Mouse (Mus musculus) lung, embryonic 14.5 days (tissue): ENCODE data around the gene Pot1a. TPM values are rescaled to one million over a fixed set of nuclear protein-coding genes. Genes with fewer than 3 reads are reported as not detected.

ENCODE experiments used
- ATAC-seq: fragments of 200-750 bp; cut with Nextera tagmentation; 2 replicates; pipeline ENCODE4 v1.8.0; 2017; ENCODE audit warnings: mild to moderate bottlenecking, moderate TSS enrichment, moderate library complexity; ENCODE audit not compliant: insufficient read depth
- DNase-seq: peaks from one replicate; pipeline ENCODE4 v3.0.0-alpha.2; 2015
- H3K27ac ChIP-seq: fragments of 300-500 bp; sonication (generic); 2 replicates; pipeline ENCODE4 v1.5.1; 2014; ENCODE audit warnings: low read depth, mild to moderate bottlenecking, moderate library complexity
- H3K27me3 ChIP-seq: fragments of 300-500 bp; sonication (generic); 2 replicates; pipeline ENCODE4 v1.6.1; 2014; ENCODE audit warnings: low read length, control low read depth; ENCODE audit not compliant: insufficient read depth
- H3K36me3 ChIP-seq: fragments of 300-500 bp; sonication (generic); 2 replicates; pipeline ENCODE4 v1.6.1; 2014; ENCODE audit warnings: control low read depth; ENCODE audit not compliant: insufficient read depth
- H3K4me1 ChIP-seq: fragments of 300-500 bp; sonication (generic); 2 replicates; pipeline ENCODE4 v1.6.1; 2014; ENCODE audit warnings: antibody characterized with exemption, control low read depth; ENCODE audit not compliant: insufficient read depth
- H3K4me2 ChIP-seq: fragments of 300-500 bp; sonication (generic); 2 replicates; pipeline ENCODE4 v1.6.1; 2014; ENCODE audit warnings: mild to moderate bottlenecking
- H3K4me3 ChIP-seq: fragments of 300-500 bp; sonication (generic); 2 replicates; pipeline ENCODE4 v1.5.1; 2014; ENCODE audit warnings: low read depth, low read length
- H3K9ac ChIP-seq: fragments of 300-500 bp; sonication (generic); 2 replicates; pipeline ENCODE4 v1.6.1; 2014
- H3K9me3 ChIP-seq: fragments of 300-500 bp; sonication (generic); 2 replicates; pipeline ENCODE4 v1.6.1; 2016; ENCODE audit warnings: low read depth, low read length, control low read depth
- CTCF ChIP-seq: IDR thresholded peaks from 2 replicates; pipeline ENCODE4 v1.5.1; 2016; ENCODE audit warnings: antibody characterized with exemption, low read depth
- WGBS: fragments of 180-500 bp; shearing (Covaris S2); extraction: QIAGEN DNeasy Blood & Tissue Kit; methylation state at CpG from one replicate; pipeline ENCODE4 v1.1.7; 2014; 5-methylcytosine and 5-hydroxymethylcytosine counted together
- polyA plus RNA-seq: library from polyadenylated mRNA; unstranded; fragments of >200 nt; fragmentation: Nextera tagmentation; extraction: Ambion mirVana; gene quantifications from 2 replicates; pipeline ENCODE4 v1.2.1, GENCODE M21; 2014

Gene Pot1a
- polyA plus RNA-seq, 1 experiment from 2014 or later = 34.3 TPM

DNA sequence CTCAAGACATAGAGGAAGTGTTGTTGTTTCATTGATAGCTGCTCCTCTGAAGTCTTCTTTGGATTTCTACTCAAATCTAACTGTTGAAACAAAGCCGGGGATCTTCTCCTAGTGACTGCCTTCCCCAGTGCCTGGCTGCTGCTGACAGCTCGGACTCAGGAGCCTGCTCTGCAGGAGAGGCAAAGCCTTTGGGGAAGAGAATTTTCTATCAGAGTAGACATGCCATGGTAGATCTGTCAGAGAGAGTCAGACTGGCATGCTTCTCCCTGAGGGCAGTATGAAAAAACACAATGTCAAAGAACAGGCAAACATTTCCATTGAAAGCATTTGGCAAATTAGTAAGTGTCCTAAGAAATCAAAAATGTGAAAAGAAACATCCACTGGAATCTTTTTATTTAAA lies 109.1 kb downstream of the Pot1a start:
- ATAC-seq (no peak), DNase-seq (no peak)
- no peaks in the 10 kb centered on the region for H3K27me3 ChIP-seq
- no peak overlapping the region for H3K9ac ChIP-seq
- H3K4me1 ChIP-seq = no peaks in the 10 kb centered on the region
- H3K27ac ChIP-seq = no peak overlapping the region
- no peaks in the 10 kb centered on the region for H3K9me3 ChIP-seq
- H3K4me2 ChIP-seq = no peak overlapping the region
- H3K4me3 ChIP-seq = no peak overlapping the region
- TF ChIP-seq CTCF = no peak
- 32% methylated on average over 2 of the region's 2 CpGs for WGBS
- H3K36me3 ChIP-seq = no peaks in the 10 kb centered on the region

Other genes with a start within 250 kb of the Pot1a start
- 0.49 and 0.58 TPM in 2 replicates for gene Gpr37, start 118.5 kb downstream of the Pot1a start, polyA plus RNA-seq